Mouse (Mus musculus) right cerebral cortex, adult 2 months (tissue): ENCODE results near the gene Cyp2w1.
"Not testable (repeated sequence)": the region's sequence is repeated elsewhere in the genome, so short reads cannot be mapped to it uniquely, and the experiment has no call there.

Experiments used
- DNase-seq, 2 experiments: peaks; one replicate each; pipeline ENCODE4 v3.0.0; 2021 to 2022; ENCODE audit warnings: low spot score in 2 of 2

The Cyp2w1 gene

GRCm38 (mm10) chr5:139384531-139384930, 32.1 kb downstream of the Cyp2w1 start:
- DNase-seq = no peak

GRCm38 (mm10) chr5:139386047-139386446, 33.6 kb downstream of the Cyp2w1 start:
- no peak for DNase-seq

- no peak for DNase-seq
Observed at GRCm38 (mm10) chr5:139387329-139388194, 35.1 kb downstream of the Cyp2w1 start.

- DNase-seq = no peak
Observed at GRCm38 (mm10) chr5:139388195-139388570, 35.8 kb downstream of the Cyp2w1 start.

GRCm38 (mm10) chr5:139388694-139389675, 36.6 kb downstream of the Cyp2w1 start:
- no peak for DNase-seq

GRCm38 (mm10) chr5:139389676-139390061, 37.3 kb downstream of the Cyp2w1 start:
- no peak for DNase-seq

GRCm38 (mm10) chr5:139390324-139391119, 38.1 kb downstream of the Cyp2w1 start:
- DNase-seq = not testable (repeated sequence)

- no peak for DNase-seq
Observed at GRCm38 (mm10) chr5:139391309-139391990, 39.0 kb downstream of the Cyp2w1 start.

GRCm38 (mm10) chr5:139392219-139393196, 40.1 kb downstream of the Cyp2w1 start:
- DNase-seq = no peak

GRCm38 (mm10) chr5:139393197-139393588, 40.8 kb downstream of the Cyp2w1 start:
- DNase-seq = no peak

GRCm38 (mm10) chr5:139394399-139394798, 42.0 kb downstream of the Cyp2w1 start:
- DNase-seq = no peak

GRCm38 (mm10) chr5:139395528-139395927, 43.1 kb downstream of the Cyp2w1 start:
- DNase-seq = no peak

GRCm38 (mm10) chr5:139397359-139397916, 45.0 kb downstream of the Cyp2w1 start:
- DNase-seq = no peak

- peak; percentile 94 to 97 for DNase-seq
Observed at GRCm38 (mm10) chr5:139397959-139398753, 45.7 kb downstream of the Cyp2w1 start.

- DNase-seq = no peak
Observed at GRCm38 (mm10) chr5:139398786-139399185, 46.4 kb downstream of the Cyp2w1 start.

GRCm38 (mm10) chr5:139399991-139400390, 47.6 kb downstream of the Cyp2w1 start:
- DNase-seq = no peak

GRCm38 (mm10) chr5:139402106-139402505, 49.7 kb downstream of the Cyp2w1 start:
- DNase-seq = no peak

GRCm38 (mm10) chr5:139403692-139404260, 51.4 kb downstream of the Cyp2w1 start:
- no peak for DNase-seq
